Mouse (Mus musculus) midbrain, embryonic 10.5 days (tissue): ENCODE results near the gene Lingo1. TPM values are rescaled to one million over a fixed set of nuclear protein-coding genes. Genes with fewer than 3 reads are reported as not detected.

ENCODE experiments used
- DNase-seq: peaks from one replicate; pipeline ENCODE4 v3.0.0-alpha.2; 2017; ENCODE audit warnings: low spot score
- H3K27ac ChIP-seq: fragments of 300-500 bp; sonication (generic); replicated peaks from 2 replicates; pipeline ENCODE4 v1.5.1; 2016; ENCODE audit warnings: mild to moderate bottlenecking
- H3K27me3 ChIP-seq: fragments of 300-500 bp; sonication (generic); 2 replicates; pipeline ENCODE4 v1.6.1; 2016; ENCODE audit warnings: low read depth, mild to moderate bottlenecking; ENCODE audit not compliant: poor library complexity, severe bottlenecking
- H3K36me3 ChIP-seq: fragments of 300-500 bp; sonication (generic); 2 replicates; pipeline ENCODE4 v1.6.1; 2016; ENCODE audit warnings: mild to moderate bottlenecking, moderate library complexity
- H3K4me1 ChIP-seq: fragments of 300-500 bp; sonication (generic); 2 replicates; pipeline ENCODE4 v1.6.1; 2016
- H3K4me3 ChIP-seq: fragments of 300-500 bp; sonication (generic); 2 replicates; pipeline ENCODE4 v1.5.1; 2016; ENCODE audit warnings: mild to moderate bottlenecking, moderate library complexity
- H3K9me3 ChIP-seq: fragments of 300-500 bp; sonication (generic); replicated peaks from 2 replicates; pipeline ENCODE4 v1.6.1; 2016; ENCODE audit warnings: mild to moderate bottlenecking
- WGBS: fragments of 180-500 bp; shearing (Covaris S2); methylation state at CpG from one replicate; pipeline ENCODE4 v1.1.7; 2016; 5-methylcytosine and 5-hydroxymethylcytosine counted together
- polyA plus RNA-seq: library from polyadenylated mRNA; unstranded; fragments of >200 nt; fragmentation: Nextera tagmentation; extraction: Ambion mirVana; gene quantifications from 2 replicates; pipeline ENCODE4 v1.2.1, GENCODE M21; 2016

Gene Lingo1
- polyA plus RNA-seq, 1 experiment from 2014 or later, result 2.8 TPM

GRCm38 (mm10) chr9:56774231-56774630, 22.0 kb downstream of the Lingo1 start:
- no peak overlapping the region for H3K27ac ChIP-seq
- H3K27me3 ChIP-seq, result peaks cover 8% of the 10 kb centered on the region; the same call in 1 of the 2 replicates
- H3K4me1 ChIP-seq, result peaks cover 17% of the 10 kb centered on the region
- DNase-seq, result peak; percentile 51
- no peaks in the 10 kb centered on the region for H3K36me3 ChIP-seq
- H3K9me3 ChIP-seq, result no peaks in the 10 kb centered on the region
- WGBS, result 51% methylated on average over 6 of the region's 6 CpGs
- no peak overlapping the region for H3K4me3 ChIP-seq

DNA sequence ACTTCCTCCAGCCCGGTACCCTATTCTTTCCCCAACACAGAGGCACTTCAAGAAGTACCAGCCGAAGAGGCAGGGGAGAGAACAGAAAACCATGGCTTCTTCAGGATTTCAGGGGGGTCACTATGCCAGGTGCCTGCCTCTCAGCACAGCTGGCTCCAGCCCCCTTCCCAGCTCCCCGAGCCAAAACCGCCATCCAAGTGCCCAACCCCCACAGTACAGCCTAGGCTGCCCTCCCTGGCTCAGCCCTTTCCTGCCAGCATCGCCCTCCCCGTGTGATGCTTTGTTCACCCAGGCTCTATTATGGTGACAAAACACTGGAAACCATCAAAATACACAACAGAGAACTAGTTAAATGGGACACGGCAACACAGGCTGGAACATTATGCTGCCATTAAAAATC, 22.6 kb downstream of the Lingo1 start:
- H3K9me3 ChIP-seq, result no peaks in the 10 kb centered on the region
- H3K36me3 ChIP-seq, result no peaks in the 10 kb centered on the region
- peaks cover 17% of the 10 kb centered on the region for H3K4me1 ChIP-seq
- no peak for DNase-seq
- no peak overlapping the region for H3K27ac ChIP-seq
- 74% methylated on average over 7 of the region's 7 CpGs for WGBS
- H3K27me3 ChIP-seq, result peaks cover 8% of the 10 kb centered on the region; the same call in 1 of the 2 replicates
- no peak overlapping the region for H3K4me3 ChIP-seq

DNA sequence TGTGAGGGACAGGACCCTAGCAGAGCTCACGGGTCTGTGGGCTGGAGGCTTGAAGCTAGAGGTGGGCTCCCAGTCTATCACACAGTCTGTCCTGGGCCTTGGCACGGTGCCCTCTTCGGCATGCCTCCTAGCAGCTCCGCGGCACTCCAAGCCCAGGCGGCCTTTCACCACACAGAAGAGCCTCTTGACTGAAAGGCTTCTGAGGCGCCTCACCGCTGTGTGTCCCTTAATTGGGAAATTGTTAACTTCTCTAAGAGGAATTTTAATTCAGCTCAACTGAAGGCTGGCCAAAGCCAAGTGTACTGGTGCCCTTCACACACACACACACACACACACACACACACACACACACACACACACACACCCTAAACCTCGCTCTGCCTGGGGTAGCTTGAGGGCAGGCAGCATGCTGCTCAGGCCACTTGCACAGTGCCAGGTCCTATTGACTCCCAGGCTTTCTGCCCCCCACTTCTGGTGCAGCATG, 28.6 kb downstream of the Lingo1 start:
- no peaks in the 10 kb centered on the region for H3K27me3 ChIP-seq
- H3K4me1 ChIP-seq, result peaks cover 23% of the 10 kb centered on the region
- H3K27ac ChIP-seq, result no peak overlapping the region
- 82% methylated on average over 9 of the region's 9 CpGs for WGBS
- H3K9me3 ChIP-seq, result no peaks in the 10 kb centered on the region
- H3K36me3 ChIP-seq, result no peaks in the 10 kb centered on the region
- DNase-seq, result no peak
- H3K4me3 ChIP-seq, result no peak overlapping the region

GRCm38 (mm10) chr9:56766629-56767357, 29.5 kb downstream of the Lingo1 start:
- peaks cover 25% of the 10 kb centered on the region for H3K4me1 ChIP-seq
- WGBS, result 66% methylated on average over 11 of the region's 11 CpGs
- H3K27ac ChIP-seq, result no peak overlapping the region
- no peak for DNase-seq
- H3K27me3 ChIP-seq, result no peaks in the 10 kb centered on the region
- no peaks in the 10 kb centered on the region for H3K9me3 ChIP-seq
- no peak overlapping the region for H3K4me3 ChIP-seq
- no peaks in the 10 kb centered on the region for H3K36me3 ChIP-seq

- Histone ChIP-seq H3K9me3 (no peaks in the 10 kb centered on the region), H3K27ac (no peak overlapping the region), H3K36me3 (no peaks in the 10 kb centered on the region), H3K27me3 (peaks cover 7% of the 10 kb centered on the region; the same call in 1 of the 2 replicates), H3K4me1 (peaks cover 36% of the 10 kb centered on the region), H3K4me3 (no peak overlapping the region)
- WGBS, result 89% methylated on average over 9 of the region's 9 CpGs
- no peak for DNase-seq
These were observed 34.1 kb downstream of the Lingo1 start for GRCm38 (mm10) chr9:56762106-56762562.

DNA sequence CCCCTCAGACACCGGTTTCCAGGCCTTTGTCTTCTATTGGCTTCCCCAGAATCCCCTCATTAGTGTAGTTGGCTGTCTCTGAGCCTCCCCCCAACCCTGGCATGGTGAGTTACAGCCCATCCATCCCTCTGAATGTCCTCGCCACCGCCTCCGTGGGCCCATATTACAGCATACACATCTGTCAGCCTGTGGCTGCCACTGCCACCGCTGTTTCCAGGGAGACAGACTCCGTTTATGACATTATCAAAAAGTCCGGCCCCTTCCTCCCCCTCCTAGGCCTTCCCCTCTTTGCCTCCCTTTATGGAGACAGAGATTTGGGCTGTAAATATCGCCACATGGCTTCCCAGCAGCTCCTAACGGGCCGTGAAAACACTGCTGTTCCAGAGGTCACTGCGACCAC, 38.5 kb downstream of the Lingo1 start:
- WGBS, result 67% methylated on average over 11 of the region's 11 CpGs
- no peak for DNase-seq
- Histone ChIP-seq H3K4me1 (peaks cover 24% of the 10 kb centered on the region), H3K4me3 (no peak overlapping the region), H3K9me3 (no peaks in the 10 kb centered on the region), H3K27me3 (peaks cover 11% of the 10 kb centered on the region; the same call in 1 of the 2 replicates), H3K27ac (0 out of 2 replicates have a peak overlapping the region, but pooled peaks have one; percentile 13), H3K36me3 (no peaks in the 10 kb centered on the region)

- H3K4me3 ChIP-seq, result no peak overlapping the region
- H3K36me3 ChIP-seq, result no peaks in the 10 kb centered on the region
- WGBS, result 92% methylated on average over 5 of the region's 5 CpGs
- no peak overlapping the region for H3K27ac ChIP-seq
- H3K27me3 ChIP-seq, result peaks cover 8% of the 10 kb centered on the region; the same call in 1 of the 2 replicates
- DNase-seq, result no peak
- peaks cover 13% of the 10 kb centered on the region for H3K4me1 ChIP-seq
- no peaks in the 10 kb centered on the region for H3K9me3 ChIP-seq
These were observed 41.1 kb downstream of the Lingo1 start for GRCm38 (mm10) chr9:56755119-56755518.

DNA sequence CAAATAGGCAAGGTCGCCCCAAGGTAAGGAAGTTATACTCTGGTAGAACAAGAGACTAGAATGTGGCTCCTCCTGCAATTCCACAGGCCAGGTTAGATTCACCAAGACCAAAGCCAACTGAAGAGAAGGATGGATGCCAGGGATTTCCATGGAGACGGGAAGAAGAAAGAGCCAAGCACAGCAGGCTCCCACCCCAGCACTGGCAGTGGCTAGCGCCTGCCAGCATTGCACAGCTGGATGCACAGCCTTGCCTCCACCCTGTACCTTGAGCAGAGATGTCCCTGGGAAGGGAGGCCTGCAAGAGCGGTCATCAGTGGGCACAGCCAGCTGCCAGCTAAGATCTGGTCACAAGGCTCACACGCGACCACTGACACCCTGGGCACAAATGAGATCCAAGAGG, 42.9 kb downstream of the Lingo1 start:
- H3K9me3 ChIP-seq, result no peaks in the 10 kb centered on the region
- H3K4me3 ChIP-seq, result no peak overlapping the region
- H3K27me3 ChIP-seq, result peaks cover 6% of the 10 kb centered on the region; the same call in 1 of the 2 replicates
- 73% methylated on average over 6 of the region's 6 CpGs for WGBS
- no peak overlapping the region for H3K27ac ChIP-seq
- peaks cover 12% of the 10 kb centered on the region for H3K4me1 ChIP-seq
- H3K36me3 ChIP-seq, result no peaks in the 10 kb centered on the region
- DNase-seq, result no peak

DNA sequence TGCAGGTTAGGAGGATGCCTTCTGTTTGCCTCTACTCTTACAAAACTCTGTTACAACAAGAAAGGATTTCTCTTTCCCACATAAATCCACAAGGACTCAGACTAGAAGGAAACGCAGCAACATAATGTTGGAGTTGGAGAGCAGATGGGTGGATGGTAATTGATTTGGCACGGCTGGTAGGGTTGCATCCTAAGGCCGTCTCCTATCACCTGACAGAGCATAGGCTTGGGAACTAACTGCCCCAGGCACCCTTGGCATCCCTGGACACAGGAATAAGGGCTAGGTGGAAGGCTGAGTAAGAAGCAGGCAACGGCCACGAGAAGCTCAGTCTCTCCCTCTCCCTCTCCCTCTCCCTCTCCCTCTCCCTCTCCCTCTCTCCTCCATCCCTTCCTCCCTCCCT, 48.2 kb downstream of the Lingo1 start:
- peaks cover 10% of the 10 kb centered on the region for H3K4me1 ChIP-seq
- H3K9me3 ChIP-seq, result no peaks in the 10 kb centered on the region
- no peaks in the 10 kb centered on the region for H3K36me3 ChIP-seq
- H3K4me3 ChIP-seq, result no peak overlapping the region
- H3K27me3 ChIP-seq, result no peaks in the 10 kb centered on the region; the same call in 1 of the 2 replicates
- 66% methylated on average over 5 of the region's 5 CpGs for WGBS
- H3K27ac ChIP-seq, result no peak overlapping the region
- DNase-seq, result no peak

GRCm38 (mm10) chr9:56746926-56747294, 49.4 kb downstream of the Lingo1 start:
- Histone ChIP-seq H3K4me3 (no peak overlapping the region), H3K9me3 (no peaks in the 10 kb centered on the region), H3K36me3 (no peaks in the 10 kb centered on the region), H3K27me3 (no peaks in the 10 kb centered on the region; the same call in 1 of the 2 replicates), H3K27ac (no peak overlapping the region), H3K4me1 (peaks cover 10% of the 10 kb centered on the region)
- 64% methylated on average over 4 of the region's 4 CpGs for WGBS
- DNase-seq, result no peak

DNA sequence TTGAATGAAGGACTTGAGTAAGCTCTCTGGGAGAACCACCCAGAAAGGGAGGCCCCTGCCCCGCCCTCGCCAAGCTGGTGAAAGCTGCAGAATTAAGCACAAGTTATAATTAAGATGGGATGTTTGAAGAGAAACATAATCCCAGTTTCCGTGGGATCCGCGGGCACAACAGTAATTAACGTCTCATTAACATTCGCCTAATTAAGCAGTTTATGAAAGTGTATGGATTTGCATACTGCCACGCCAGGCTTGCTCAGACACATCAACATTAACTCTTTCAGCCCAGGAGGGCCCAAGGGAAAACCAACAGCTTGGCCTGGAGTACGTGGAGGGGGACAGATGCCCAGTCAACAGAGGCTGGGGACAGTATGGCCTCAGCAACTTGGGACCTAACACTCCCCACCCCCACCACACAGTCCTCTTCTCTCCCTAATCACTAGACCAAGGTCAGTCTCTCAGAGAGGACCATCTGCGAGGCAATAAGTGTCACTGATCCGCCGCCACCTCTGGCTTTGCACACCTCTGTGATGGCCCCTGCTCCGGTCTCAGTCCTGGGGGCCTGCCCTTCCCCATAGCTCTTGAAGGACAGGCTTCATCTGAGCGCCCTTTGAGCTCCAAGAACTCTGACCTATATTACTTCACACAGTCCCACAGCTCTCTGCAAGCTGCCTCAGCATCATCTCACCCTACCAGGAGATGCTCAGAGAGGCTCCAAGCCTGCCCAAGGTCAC, 49.9 kb downstream of the Lingo1 start:
- DNase-seq, result no peak
- 80% methylated on average over 14 of the region's 14 CpGs for WGBS
- Histone ChIP-seq H3K4me1 (peaks cover 10% of the 10 kb centered on the region), H3K27me3 (no peaks in the 10 kb centered on the region; the same call in 1 of the 2 replicates), H3K9me3 (no peaks in the 10 kb centered on the region), H3K4me3 (no peak overlapping the region), H3K27ac (no peak overlapping the region), H3K36me3 (no peaks in the 10 kb centered on the region)

GRCm38 (mm10) chr9:56744369-56744768, 51.9 kb downstream of the Lingo1 start:
- H3K4me3 ChIP-seq, result no peak overlapping the region
- H3K4me1 ChIP-seq, result peaks cover 10% of the 10 kb centered on the region
- DNase-seq, result no peak
- H3K9me3 ChIP-seq, result no peaks in the 10 kb centered on the region
- WGBS, result 70% methylated on average over 5 of the region's 5 CpGs
- H3K36me3 ChIP-seq, result no peaks in the 10 kb centered on the region
- H3K27me3 ChIP-seq, result no peaks in the 10 kb centered on the region; the same call in 1 of the 2 replicates
- no peak overlapping the region for H3K27ac ChIP-seq
